Mouse (Mus musculus) forebrain, embryonic 11.5 days (tissue): ENCODE measurements around the gene Rgs8. TPM values are rescaled to one million over a fixed set of nuclear protein-coding genes. Genes with fewer than 3 reads are reported as not detected.

Experiments used
- ATAC-seq: fragments of 200-750 bp; cut with Nextera tagmentation; replicated peaks from 2 replicates; pipeline ENCODE4 v1.8.0; 2017; ENCODE audit warnings: moderate TSS enrichment; ENCODE audit not compliant: low FRiP score
- DNase-seq: peaks from one replicate; pipeline ENCODE4 v3.0.0-alpha.2; 2017; ENCODE audit warnings: low spot score
- H3K27ac ChIP-seq: fragments of 300-500 bp; sonication (generic); 2 replicates; pipeline ENCODE4 v1.5.1; 2014; ENCODE audit warnings: low read depth, low read length
- H3K27me3 ChIP-seq: fragments of 300-500 bp; sonication (generic); 2 replicates; pipeline ENCODE4 v1.6.1; 2014; ENCODE audit warnings: mild to moderate bottlenecking, low read length, mixed read lengths; ENCODE audit not compliant: control insufficient read depth, insufficient read depth
- H3K36me3 ChIP-seq: fragments of 300-500 bp; sonication (generic); 2 replicates; pipeline ENCODE4 v1.6.1; 2014; ENCODE audit warnings: mild to moderate bottlenecking, low read length, moderate library complexity, mixed read lengths; ENCODE audit not compliant: control insufficient read depth, insufficient read depth
- H3K4me1 ChIP-seq: fragments of 300-500 bp; sonication (generic); replicated peaks from 2 replicates; pipeline ENCODE4 v1.6.1; 2014; ENCODE audit warnings: low read length, mixed read lengths; ENCODE audit not compliant: control insufficient read depth, insufficient read depth
- H3K4me2 ChIP-seq: fragments of 300-500 bp; sonication (generic); 2 replicates; pipeline ENCODE4 v1.6.1; 2014; ENCODE audit warnings: low read depth, mild to moderate bottlenecking, low read length, moderate library complexity, mixed read lengths; ENCODE audit not compliant: severe bottlenecking
- H3K4me3 ChIP-seq: fragments of 300-500 bp; sonication (generic); 2 replicates; pipeline ENCODE4 v1.5.1; 2014; ENCODE audit warnings: low read depth, low read length
- H3K9ac ChIP-seq: fragments of 300-500 bp; sonication (generic); 2 replicates; pipeline ENCODE4 v1.6.1; 2014; ENCODE audit warnings: low read length
- H3K9me3 ChIP-seq: fragments of 300-500 bp; sonication (generic); 2 replicates; pipeline ENCODE4 v1.6.1; 2016; ENCODE audit warnings: low read length, mixed read lengths; ENCODE audit not compliant: control insufficient read depth
- WGBS: fragments of 180-500 bp; shearing (Covaris S2); extraction: QIAGEN DNeasy Blood & Tissue Kit; methylation state at CpG from one replicate; pipeline ENCODE4 v1.1.7; 2014; 5-methylcytosine and 5-hydroxymethylcytosine counted together
- polyA plus RNA-seq: library from polyadenylated mRNA; unstranded; fragments of >200 nt; fragmentation: Nextera tagmentation; extraction: Ambion mirVana; gene quantifications from 2 replicates; pipeline ENCODE4 v1.2.1, GENCODE M21; 2014

The Rgs8 gene
- polyA plus RNA-seq, 1 experiment from 2014 or later: 12.1 TPM

DNA sequence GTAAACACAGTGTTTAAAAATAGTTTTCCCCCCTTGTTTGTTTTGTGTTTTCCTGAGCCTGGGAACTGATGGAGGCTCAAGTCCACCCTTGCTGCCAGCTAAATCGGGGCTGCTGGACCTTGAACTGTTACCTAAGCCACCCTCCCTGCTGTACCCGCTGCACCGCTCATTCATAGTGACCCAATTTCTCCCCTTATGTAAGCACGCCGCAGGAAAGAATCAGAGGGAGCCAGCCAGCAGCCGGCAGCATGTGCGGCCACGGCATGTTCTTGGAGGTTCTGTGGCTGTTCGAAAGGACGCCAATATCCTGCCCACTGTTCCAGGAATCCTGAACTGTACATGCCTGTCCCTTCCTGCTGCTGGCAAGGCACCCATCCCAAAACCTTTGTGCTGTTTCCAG is 26.3 kb downstream of the Rgs8 start:
- ATAC-seq (no peak), DNase-seq (no peak)
- H3K9me3 ChIP-seq: no peaks in the 10 kb centered on the region
- WGBS: 69% methylated on average over 10 of the region's 10 CpGs
- H3K9ac ChIP-seq: no peak overlapping the region
- no peaks in the 10 kb centered on the region for H3K27me3 ChIP-seq
- no peak overlapping the region for H3K4me3 ChIP-seq
- no peaks in the 10 kb centered on the region for H3K36me3 ChIP-seq
- no peak overlapping the region for H3K27ac ChIP-seq
- no peaks in the 10 kb centered on the region for H3K4me1 ChIP-seq
- H3K4me2 ChIP-seq: no peak overlapping the region

DNA sequence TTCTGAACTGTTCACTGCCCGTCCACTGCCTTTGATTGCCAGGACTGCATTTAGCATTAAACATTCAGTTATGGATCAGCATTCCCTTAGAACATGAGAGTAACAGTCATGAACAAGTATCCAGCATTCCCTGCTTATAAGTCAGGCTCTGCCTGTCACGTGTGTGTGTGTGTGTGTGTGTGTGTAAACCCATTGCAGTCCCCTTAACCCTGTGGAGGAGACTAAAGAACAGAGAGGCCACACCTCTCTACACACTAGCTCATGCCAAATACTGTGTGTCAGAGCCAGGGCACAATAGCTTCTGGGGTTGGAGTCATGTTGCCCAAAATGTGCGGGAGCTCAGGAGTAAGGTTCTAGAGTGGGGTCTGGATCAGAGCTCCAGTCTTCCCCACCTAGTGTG is 26.8 kb downstream of the Rgs8 start:
- Histone ChIP-seq H3K4me2 (no peak overlapping the region), H3K4me1 (no peaks in the 10 kb centered on the region), H3K9me3 (no peaks in the 10 kb centered on the region), H3K36me3 (no peaks in the 10 kb centered on the region), H3K4me3 (no peak overlapping the region), H3K27me3 (no peaks in the 10 kb centered on the region), H3K27ac (no peak overlapping the region), H3K9ac (no peak overlapping the region)
- DNase-seq (no peak), ATAC-seq (no peak)
- WGBS: 77% methylated on average over 3 of the region's 3 CpGs

DNA sequence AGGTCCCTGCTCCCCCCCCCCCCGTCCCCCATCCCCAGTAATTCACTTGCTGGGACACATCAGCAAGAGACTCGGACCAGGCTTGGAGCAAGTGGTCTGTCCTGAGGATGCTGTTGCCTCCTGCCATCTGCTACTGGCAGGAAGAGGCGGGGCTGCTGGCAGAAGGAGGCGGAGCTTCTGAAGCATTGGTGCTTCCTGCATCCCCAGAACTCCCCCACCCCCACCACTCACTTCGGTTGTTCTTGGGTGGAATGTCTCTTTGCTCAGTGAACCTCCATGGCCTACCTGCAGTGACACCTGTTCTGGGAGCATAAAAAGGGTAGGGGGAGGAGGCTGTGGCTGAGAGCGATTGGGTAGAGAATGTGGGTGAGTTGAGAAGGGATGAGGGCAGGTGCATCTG is 27.5 kb downstream of the Rgs8 start:
- ATAC-seq: no peak
- Histone ChIP-seq H3K9ac (no peak overlapping the region), H3K27ac (no peak overlapping the region), H3K4me3 (no peak overlapping the region), H3K4me1 (no peaks in the 10 kb centered on the region), H3K36me3 (no peaks in the 10 kb centered on the region), H3K27me3 (no peaks in the 10 kb centered on the region), H3K4me2 (no peak overlapping the region), H3K9me3 (no peaks in the 10 kb centered on the region)
- no peak for DNase-seq
- 81% methylated on average over 6 of the region's 6 CpGs for WGBS

DNA sequence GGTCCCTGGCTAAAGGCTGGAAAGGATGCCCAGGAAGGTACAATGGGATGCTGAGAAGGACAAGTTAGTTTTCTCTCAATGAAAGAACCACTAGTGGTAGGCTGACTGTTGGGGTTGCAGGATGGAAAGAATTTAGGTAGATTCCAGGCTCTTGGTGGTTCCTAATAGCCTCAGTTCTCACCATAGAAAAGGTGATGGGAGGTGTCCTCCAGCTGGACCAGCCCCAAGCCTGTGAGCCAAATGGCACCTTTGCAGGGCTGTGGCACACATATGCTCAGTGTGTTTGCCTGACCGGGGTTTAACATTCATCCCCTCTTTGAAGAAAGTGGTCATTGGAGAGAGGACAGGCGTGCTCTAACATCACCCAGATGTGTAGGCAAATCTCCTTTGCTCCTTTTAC is 28.2 kb downstream of the Rgs8 start:
- H3K27me3 ChIP-seq: no peaks in the 10 kb centered on the region
- ATAC-seq (no peak), DNase-seq (no peak)
- H3K4me2 ChIP-seq: no peak overlapping the region
- 91% methylated on average over 2 of the region's 2 CpGs for WGBS
- H3K9me3 ChIP-seq: no peaks in the 10 kb centered on the region
- H3K27ac ChIP-seq: no peak overlapping the region
- H3K9ac ChIP-seq: no peak overlapping the region
- H3K36me3 ChIP-seq: no peaks in the 10 kb centered on the region
- no peak overlapping the region for H3K4me3 ChIP-seq
- no peaks in the 10 kb centered on the region for H3K4me1 ChIP-seq

DNA sequence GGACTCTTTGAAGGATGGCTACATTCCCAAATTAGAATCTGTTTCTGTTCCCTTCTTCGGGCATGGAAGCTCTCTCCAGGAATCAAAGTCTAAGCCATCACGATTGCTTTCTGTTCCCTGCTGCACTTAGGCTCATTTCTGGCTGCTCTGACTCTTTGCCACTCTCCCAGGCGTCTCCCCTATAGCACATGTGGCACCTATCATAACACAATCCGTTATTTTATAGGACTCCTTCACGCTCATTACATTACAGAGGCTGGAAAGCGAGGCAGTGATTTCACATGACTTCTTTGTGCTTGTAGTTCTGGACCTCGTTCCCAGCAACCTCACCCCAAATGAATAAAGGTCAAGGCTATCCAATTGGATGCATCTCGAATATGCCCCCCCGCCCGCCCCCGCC is 30.4 kb downstream of the Rgs8 start:
- no peak for ATAC-seq
- H3K4me2 ChIP-seq: no peak overlapping the region
- H3K9ac ChIP-seq: no peak overlapping the region
- H3K36me3 ChIP-seq: no peaks in the 10 kb centered on the region
- H3K27ac ChIP-seq: no peak overlapping the region
- H3K4me3 ChIP-seq: no peak overlapping the region
- no peak for DNase-seq
- 78% methylated on average over 11 of the region's 11 CpGs for WGBS
- H3K4me1 ChIP-seq: no peaks in the 10 kb centered on the region
- H3K27me3 ChIP-seq: no peaks in the 10 kb centered on the region
- H3K9me3 ChIP-seq: no peaks in the 10 kb centered on the region

DNA sequence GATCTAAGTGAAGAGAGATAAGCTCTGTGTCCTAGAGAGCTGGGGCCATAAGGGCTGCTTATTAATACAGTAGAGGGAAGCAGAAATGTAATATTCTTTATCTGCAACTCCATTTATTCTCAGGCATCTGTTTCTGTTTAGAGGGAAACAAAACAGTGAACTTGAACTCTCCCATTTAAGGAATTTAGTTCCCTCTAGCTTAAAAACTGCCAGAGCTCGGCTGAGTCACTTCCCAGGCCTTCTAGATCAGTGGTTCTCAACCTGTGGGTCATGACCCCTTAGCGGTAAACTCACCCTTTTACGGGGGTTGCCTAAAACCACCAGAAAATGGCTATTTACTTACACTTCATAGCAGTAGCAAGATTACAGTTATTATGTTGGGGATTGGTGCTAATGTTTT is 32.8 kb downstream of the Rgs8 start:
- Histone ChIP-seq H3K4me1 (no peaks in the 10 kb centered on the region), H3K4me3 (no peak overlapping the region), H3K36me3 (no peaks in the 10 kb centered on the region), H3K9me3 (no peaks in the 10 kb centered on the region), H3K27ac (no peak overlapping the region), H3K4me2 (no peak overlapping the region), H3K27me3 (no peaks in the 10 kb centered on the region), H3K9ac (no peak overlapping the region)
- ATAC-seq (no peak), DNase-seq (no peak)
- 67% methylated on average over 3 of the region's 3 CpGs for WGBS

DNA sequence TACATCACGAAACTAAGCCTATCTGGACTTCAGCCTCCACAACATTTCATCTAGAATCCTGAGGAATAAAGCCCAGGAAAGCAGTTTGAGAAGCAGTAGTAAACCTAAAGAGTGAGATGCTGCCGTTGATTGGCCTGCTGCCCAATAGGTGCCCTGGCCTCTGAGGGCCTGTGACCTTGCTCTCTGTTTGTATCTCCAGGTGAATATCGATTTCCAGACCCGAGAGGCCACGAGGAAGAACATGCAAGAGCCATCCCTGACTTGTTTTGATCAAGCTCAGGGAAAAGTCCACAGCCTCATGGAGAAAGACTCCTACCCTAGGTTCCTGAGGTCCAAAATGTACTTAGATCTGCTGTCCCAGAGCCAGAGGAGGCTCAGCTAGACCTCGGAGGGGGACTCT is 39.7 kb downstream of the Rgs8 start:
- Histone ChIP-seq H3K9me3 (no peaks in the 10 kb centered on the region), H3K36me3 (no peaks in the 10 kb centered on the region), H3K27ac (no peak overlapping the region), H3K4me2 (no peak overlapping the region), H3K4me3 (no peak overlapping the region), H3K4me1 (no peaks in the 10 kb centered on the region), H3K9ac (no peak overlapping the region), H3K27me3 (no peaks in the 10 kb centered on the region)
- 85% methylated on average over 6 of the region's 6 CpGs for WGBS
- no peak for ATAC-seq
- no peak for DNase-seq

DNA sequence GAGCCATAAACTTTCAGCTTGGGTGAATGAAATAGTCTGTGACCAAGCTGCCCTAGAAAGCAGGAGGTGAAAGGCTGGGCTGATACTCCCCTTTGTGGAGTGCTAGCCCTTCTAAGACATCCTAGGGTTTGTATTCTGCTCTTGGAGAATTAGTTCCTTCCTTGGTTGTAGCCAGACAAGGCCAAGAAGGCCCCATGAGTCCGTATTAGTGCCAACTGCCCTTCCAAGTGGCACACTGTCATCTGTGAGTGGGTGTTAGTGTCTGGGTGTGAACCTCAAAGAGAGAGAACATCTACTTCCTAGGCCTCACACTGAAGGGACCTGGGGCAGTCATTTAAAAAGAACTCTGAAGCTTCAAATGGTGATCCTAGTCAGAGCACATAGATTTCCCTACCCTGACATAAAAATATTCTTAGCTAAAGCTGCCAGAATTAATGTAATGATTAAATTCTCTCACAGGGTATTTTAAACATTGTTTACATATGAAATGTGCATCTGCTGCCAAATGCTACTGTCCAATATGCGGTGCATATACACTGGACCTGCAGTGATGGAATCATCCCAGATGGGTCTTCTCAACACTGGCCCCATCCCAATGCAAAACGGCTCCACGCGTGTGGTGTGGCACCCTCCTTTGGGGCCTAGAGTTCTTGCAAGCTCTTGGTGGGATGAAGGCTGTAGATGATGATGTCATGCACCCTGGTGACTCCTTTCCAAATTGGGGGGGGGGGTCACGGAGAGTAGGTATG is 41.7 kb downstream of the Rgs8 start:
- 92% methylated on average over 6 of the region's 6 CpGs for WGBS
- Histone ChIP-seq H3K9me3 (no peaks in the 10 kb centered on the region), H3K4me2 (no peak overlapping the region), H3K4me1 (no peaks in the 10 kb centered on the region), H3K4me3 (no peak overlapping the region), H3K9ac (no peak overlapping the region), H3K27me3 (no peaks in the 10 kb centered on the region), H3K36me3 (no peaks in the 10 kb centered on the region), H3K27ac (no peak overlapping the region)
- ATAC-seq (no peak), DNase-seq (no peak)

DNA sequence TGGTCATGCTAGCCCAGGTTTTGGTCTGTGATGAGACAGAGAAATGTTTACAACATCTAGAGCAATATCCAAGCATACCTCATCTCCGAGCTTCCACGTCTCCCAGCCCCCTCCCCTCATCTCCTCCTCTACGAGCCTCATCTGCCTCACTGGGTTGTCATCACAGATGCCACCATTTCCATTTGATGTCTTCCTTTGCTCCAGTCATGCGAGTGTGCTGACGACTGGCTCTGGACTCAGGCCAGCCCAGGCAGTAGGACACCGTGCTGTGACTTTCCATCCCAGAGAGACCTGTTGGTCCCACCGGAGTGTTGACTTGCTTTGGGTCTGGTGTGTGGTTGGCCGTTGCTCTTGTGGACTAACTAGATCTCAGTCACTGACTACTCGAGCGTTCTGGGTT is 42.6 kb downstream of the Rgs8 start:
- no peaks in the 10 kb centered on the region for H3K4me1 ChIP-seq
- no peaks in the 10 kb centered on the region for H3K9me3 ChIP-seq
- no peak overlapping the region for H3K9ac ChIP-seq
- WGBS: 91% methylated on average over 10 of the region's 10 CpGs
- DNase-seq: no peak
- no peak overlapping the region for H3K4me2 ChIP-seq
- H3K27me3 ChIP-seq: no peaks in the 10 kb centered on the region
- ATAC-seq: no peak
- H3K27ac ChIP-seq: no peak overlapping the region
- H3K36me3 ChIP-seq: no peaks in the 10 kb centered on the region
- H3K4me3 ChIP-seq: no peak overlapping the region
